Mouse (Mus musculus) MEL-GATA-1-ER (cell line): ENCODE results near the gene Dhrs11.
A peak's percentile ranks its signal among the peaks of the same experiment; 100 is the strongest.
"Not testable (repeated sequence)": the region's sequence is repeated elsewhere in the genome, so short reads cannot be mapped to it uniquely, and the experiment has no call there.

ENCODE experiments used
- DNase-seq: peaks from one replicate; pipeline ENCODE4 v3.0.0-alpha.2; 2012; ENCODE audit warnings: low read depth; ENCODE audit errors: extremely low read depth

Dhrs11 gene

GRCm38 (mm10) chr11:84828516-84829399 lies at the start of gene Dhrs11:
TSS of gene Dhrs11 (minus strand) at chr11:84828994.
- peak; percentile 76 for DNase-seq

- DNase-seq, result not testable (repeated sequence)
Observed at GRCm38 (mm10) chr11:84876020-84876419, 47.2 kb upstream of the Dhrs11 start.

DNA sequence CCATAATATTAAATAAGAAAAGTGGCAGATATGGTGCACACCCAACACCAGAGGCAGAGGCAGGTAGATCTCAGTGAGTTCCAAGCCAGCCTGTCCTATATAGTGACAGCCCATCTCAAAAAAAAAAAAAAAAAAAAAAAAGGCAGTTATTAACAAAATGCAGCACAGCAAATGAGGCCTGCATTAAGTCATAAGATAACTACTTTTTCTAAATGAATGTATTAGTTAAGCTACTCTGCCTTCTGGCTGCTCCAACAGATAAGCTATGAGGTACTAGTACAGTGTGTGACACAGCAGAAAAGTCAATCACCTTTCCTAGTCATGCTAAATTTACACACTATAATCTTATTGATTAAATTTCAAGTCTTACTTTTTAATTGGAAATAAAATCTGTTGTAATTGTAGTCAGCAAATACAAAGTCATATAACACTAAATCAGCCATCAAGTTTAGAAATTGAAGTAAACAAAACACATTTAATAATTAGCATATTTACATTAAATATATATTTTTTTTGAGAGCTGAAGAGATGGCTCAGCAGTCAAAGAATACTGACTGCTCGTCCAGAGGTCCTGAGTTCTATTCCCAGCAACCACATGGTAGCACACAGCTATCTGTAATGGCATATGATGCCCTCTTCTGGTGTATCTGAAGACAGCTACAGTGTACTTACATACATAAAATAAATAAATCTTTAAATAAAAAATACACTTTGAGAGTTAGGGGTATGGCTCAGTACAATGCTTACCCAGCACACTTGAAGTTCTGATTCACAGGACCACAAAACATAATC lies 44.4 kb upstream of the Dhrs11 start:
- DNase-seq, result peak; percentile 43

GRCm38 (mm10) chr11:84871548-84872069 lies 42.8 kb upstream of the Dhrs11 start:
- no peak for DNase-seq

DNA sequence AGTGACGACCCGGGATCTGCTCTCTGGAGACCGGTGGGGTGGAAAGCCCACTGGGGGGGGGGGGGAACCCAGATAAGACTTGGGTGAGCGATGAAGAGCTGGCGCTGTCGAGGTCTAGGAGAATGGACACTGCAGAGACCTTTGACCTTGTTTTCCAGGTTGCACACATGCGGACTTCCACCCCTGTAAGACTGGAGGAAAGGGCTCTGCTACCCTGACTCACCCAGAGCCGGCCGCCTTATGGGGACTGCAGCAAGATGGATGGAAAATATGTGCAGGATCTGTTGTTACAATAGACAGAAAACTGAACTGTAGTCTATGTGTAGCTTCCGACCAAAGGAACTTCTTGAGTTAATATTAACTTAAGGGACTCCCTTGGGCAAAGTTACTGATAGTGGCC lies 42.3 kb upstream of the Dhrs11 start:
- DNase-seq, result peak; percentile 37

- peak; percentile 60 for DNase-seq
Observed at GRCm38 (mm10) chr11:84870337-84871043, 41.7 kb upstream of the Dhrs11 start, which contains the start of gene Ggnbp2. TSS of gene Ggnbp2 (minus strand) at chr11:84870817.

- DNase-seq, result peak; percentile 75
Observed at GRCm38 (mm10) chr11:84869537-84870232, 40.9 kb upstream of the Dhrs11 start.

DNA sequence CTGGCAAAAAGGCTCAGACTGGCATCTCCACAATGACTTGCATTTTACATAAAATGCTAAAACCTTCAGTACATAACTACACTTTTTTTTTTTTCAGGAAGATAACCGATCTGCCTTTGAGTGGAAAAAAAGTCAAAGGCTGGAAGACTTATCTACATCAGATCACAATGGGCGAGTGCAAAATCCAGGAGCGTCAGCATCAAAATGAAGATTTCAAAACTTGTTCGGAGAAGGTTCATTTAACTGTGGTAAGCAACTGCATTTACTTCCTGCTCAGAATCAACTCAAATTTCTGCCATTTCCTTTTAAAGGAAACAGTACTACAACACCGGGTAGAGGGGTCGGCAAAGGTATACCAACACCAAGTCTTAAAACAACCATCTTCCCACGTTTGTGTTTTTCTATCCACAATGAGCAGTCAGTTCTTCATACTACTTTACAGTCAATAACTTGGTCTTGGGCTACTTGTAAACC lies 40.0 kb upstream of the Dhrs11 start:
- peak; percentile 29 for DNase-seq

DNA sequence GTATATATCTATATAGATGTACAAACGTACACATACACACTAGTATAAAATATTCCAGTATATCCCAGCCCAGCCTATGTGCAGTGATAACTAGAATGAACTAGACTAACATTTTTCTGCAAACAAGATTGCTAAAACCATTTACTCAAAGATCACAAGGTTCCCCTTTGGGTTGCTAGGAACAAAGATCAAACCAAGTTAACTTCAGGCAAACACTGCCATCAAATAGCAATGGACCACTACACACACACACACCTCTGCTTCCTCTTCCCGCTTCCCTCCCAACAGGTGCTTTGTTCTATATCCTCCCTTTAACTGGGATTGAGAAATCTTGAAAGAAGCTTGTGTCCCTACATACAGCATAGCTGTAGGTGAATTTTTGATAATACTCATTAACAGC lies 38.8 kb upstream of the Dhrs11 start:
- no peak for DNase-seq

- no peak for DNase-seq
Observed at GRCm38 (mm10) chr11:84865268-84865667, 36.5 kb upstream of the Dhrs11 start.

DNA sequence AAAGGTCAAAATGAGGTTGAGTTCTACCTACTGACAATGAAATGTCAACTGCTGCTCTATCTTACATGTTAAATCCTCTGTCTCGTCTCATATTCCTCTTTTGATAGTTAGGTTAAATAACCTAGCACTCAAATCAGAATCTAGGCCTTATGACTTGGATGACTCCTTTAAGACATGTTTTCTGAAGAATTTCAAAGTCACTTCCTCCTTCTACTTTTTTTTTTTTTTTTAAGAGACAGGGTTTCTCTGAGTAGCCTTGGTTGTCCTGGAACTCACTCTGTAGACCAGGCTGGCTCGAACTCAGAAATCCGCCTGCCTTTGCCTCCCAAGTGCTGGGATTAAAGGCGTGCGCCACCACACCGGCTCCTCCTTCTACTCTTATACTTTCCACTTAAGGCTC lies 26.5 kb upstream of the Dhrs11 start:
- DNase-seq, result no peak

- DNase-seq, result no peak
Observed at GRCm38 (mm10) chr11:84847475-84848090, 18.8 kb upstream of the Dhrs11 start.

DNA sequence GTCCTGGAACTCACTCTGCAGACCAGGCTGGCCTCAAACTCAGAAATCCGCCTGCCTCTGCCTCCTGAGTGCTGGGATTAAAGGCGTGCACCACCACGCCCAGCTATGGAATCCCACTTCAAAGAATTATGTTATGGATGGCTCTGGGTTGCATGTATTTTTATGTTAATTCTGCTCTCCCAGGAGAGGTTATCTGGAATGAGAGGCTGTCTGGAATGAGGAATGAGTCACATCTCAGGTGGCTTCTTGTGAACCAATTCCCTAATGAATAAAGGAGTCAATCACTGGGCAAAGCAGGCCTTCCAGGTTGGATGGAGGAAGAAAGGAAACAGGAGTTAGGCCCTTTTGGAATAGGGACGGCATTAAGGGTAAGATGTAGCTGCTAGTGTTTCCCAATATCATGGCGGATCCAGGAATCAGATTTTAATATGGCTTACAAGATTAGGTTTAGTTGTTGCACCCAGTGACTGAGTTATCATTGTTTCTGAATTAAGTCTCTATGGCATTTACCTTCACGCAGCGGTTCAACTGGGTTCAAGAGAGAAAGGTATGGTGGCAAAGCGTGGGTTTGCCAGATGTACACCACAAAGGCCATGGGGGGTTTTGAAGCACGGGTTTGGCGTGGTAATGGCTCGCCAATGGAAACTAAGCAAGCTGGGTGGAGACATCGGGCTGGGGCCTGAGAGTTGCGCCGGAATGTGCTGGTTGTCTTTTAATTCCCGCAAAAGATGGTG lies 18.1 kb upstream of the Dhrs11 start:
- no peak for DNase-seq

DNA sequence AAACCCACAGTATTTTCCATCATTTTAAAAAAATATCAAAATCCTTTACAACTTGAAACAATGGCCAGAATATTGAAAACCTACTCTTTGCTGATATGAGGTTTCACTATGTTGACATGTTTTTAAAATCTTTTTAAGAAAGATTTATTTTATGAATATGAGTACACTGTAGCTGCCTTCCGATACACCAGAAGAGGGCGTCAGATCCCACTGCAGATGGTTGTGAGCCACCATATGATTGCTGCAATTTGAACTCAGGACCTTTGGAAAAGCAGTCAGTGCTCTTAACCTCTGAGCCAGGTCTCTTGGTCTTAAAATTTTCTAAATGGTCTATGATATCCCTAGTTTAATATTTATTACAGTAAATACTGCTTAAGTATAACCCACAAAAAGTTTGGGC lies 10.5 kb upstream of the Dhrs11 start:
- no peak for DNase-seq

DNA sequence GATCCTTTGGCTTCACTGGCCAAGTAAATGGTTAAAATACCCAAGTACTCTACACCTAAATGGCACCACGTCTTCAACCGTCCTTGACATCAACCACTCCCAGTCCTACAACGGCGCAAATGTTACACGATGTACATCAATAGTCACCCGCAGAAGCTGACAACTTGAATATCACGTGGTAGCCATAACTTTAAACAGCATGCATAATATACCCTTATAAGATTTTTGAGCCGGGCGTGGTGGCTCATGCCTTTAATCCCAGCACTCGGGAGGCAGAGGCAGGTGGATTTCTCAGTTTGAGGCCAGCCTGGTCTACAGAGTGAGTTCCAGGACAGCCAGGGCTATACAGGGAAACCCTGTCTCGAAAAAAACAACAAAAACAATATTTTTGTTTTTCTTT lies 701 bp upstream of the Dhrs11 start:
- not testable (repeated sequence) for DNase-seq

DNA sequence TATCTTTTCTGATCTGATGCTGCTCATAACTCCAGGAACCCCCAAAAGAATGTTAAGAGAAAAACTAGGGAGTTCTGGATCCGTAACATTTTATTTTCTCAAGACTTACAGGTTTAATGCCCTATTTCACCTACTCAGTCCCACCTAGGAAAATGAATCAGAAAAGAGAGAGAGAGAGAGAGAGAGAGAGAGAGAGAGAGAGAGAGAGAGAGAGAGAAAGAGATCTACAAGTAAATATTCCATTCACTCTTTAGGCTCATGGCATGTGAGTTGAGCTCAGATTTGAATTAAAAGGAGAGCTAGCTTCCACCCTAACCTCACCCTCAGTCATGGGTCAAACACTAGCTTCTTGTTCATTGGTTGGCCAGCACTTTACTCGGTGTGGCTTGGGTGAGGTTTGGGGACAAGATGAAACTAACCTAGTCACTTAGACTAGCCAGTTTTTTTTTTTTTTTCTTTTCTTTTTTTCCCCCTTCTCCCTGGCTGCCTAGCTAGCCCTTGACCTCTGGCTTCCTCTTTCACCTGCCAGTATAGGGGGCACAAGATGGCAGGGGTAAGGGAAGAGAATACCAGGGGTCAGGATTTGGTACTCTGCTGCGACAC lies 792 bp downstream of the Dhrs11 start:
- DNase-seq, result no peak

- DNase-seq, result no peak
Observed at GRCm38 (mm10) chr11:84827492-84827891, 1.3 kb downstream of the Dhrs11 start.

DNA sequence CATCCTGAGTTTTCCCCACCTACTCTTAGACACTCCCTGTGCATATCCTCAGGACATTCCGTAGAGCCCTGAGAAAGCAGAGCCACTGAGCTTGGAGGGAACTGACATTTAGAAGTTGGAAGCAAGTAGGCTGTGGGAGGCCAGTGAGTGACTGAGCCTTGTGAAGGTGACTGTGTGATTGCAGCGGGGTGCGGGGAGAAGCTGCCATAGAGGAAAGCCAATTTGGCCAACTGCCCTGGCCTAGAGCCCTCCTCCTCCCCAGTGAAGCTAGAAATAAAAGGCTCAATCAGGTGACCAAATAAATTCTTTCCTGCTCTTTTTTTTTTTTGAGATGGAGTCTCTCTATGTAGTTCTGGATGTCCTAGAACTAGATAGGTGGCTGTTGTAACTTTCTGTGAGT lies 2.6 kb downstream of the Dhrs11 start:
- no peak for DNase-seq

GRCm38 (mm10) chr11:84825261-84825807 lies 3.5 kb downstream of the Dhrs11 start:
- DNase-seq, result no peak
